Comparison of ENCODE assay signal across 8 mouse cellular contexts in genomic region chr2:167544456-167544855, GRCm38 (mm10). TPM values are rescaled to one million over a fixed set of nuclear protein-coding genes. Genes with fewer than 3 reads are reported as not detected.
DNase-seq lines count a peak whose midpoint lies in the region; ATAC-seq lines count a peak whose summit lies in the region.

No protein-coding gene starts in this region.

- no peak overlapping the region for H3K4me2 ChIP-seq in forebrain, embryonic 12.5 days
- H3K4me2 ChIP-seq in forebrain, embryonic 15.5 days (replicated peaks): no peak overlapping the region
- H3K4me2 ChIP-seq in lung, embryonic 16.5 days (ENCODE audit: low read depth, low read length): no peak overlapping the region
- no peak overlapping the region for H3K4me2 ChIP-seq in neural tube, embryonic 14.5 days (ENCODE audit: low read depth, low read length)

- no peaks in the 10 kb centered on the region for H3K9me3 ChIP-seq in forebrain, embryonic 12.5 days
- no peaks in the 10 kb centered on the region for H3K9me3 ChIP-seq in forebrain, embryonic 15.5 days
- H3K9me3 ChIP-seq in lung, embryonic 16.5 days (ENCODE audit: control insufficient read depth, low read length): no peaks in the 10 kb centered on the region
- H3K9me3 ChIP-seq in neural tube, embryonic 14.5 days (ENCODE audit: control insufficient read depth, low read length): no peaks in the 10 kb centered on the region

- WGBS in forebrain, embryonic 12.5 days: 66% methylated on average over 5 of the region's 5 CpGs
- WGBS in forebrain, embryonic 15.5 days: 61% methylated on average over 5 of the region's 5 CpGs
- WGBS in lung, embryonic 16.5 days: 30% methylated on average over 5 of the region's 5 CpGs
- WGBS in neural tube, embryonic 14.5 days: 46% methylated on average over 5 of the region's 5 CpGs

- H3K9ac ChIP-seq in forebrain, embryonic 12.5 days: no peak overlapping the region
- no peak overlapping the region for H3K9ac ChIP-seq in forebrain, embryonic 15.5 days (replicated peaks)
- H3K9ac ChIP-seq in lung, embryonic 16.5 days (ENCODE audit: low read length): peak overlapping the region; percentile 16; the same call in 1 of the 2 replicates
- no peak overlapping the region for H3K9ac ChIP-seq in neural tube, embryonic 14.5 days (replicated peaks; ENCODE audit: low read depth, low read length)

- intact Hi-C loops in left cerebral cortex, postnatal 10 days (cut with DNase I): loop anchor here (5.0 kb wide), 1 partner anchor 43 kb away; no protein-coding TSS in a partner anchor

- no peak for DNase-seq in lung, postnatal 36 days
- DNase-seq in kidney, postnatal 4 days: peak; percentile 73 to 78
- DNase-seq in spleen, postnatal 36 days (ENCODE audit: low spot score in 2 of 2): no peak
- DNase-seq in left cerebral cortex, postnatal 10 days (ENCODE audit: extremely low spot score in 1 of 2, low spot score in 2 of 2): no peak

- no peaks in the 10 kb centered on the region for H3K36me3 ChIP-seq in forebrain, embryonic 12.5 days (replicated peaks)
- no peaks in the 10 kb centered on the region for H3K36me3 ChIP-seq in forebrain, embryonic 15.5 days
- peaks cover 6% of the 10 kb centered on the region for H3K36me3 ChIP-seq in lung, embryonic 16.5 days (ENCODE audit: control insufficient read depth, insufficient read depth, low read length)
- H3K36me3 ChIP-seq in neural tube, embryonic 14.5 days (ENCODE audit: control insufficient read depth, insufficient read depth, low read length): no peaks in the 10 kb centered on the region

- no peak overlapping the region for H3K4me3 ChIP-seq in forebrain, embryonic 12.5 days (replicated peaks)
- no peak overlapping the region for H3K4me3 ChIP-seq in forebrain, embryonic 15.5 days
- H3K4me3 ChIP-seq in lung, embryonic 16.5 days (ENCODE audit: low read length): no peak overlapping the region
- H3K4me3 ChIP-seq in neural tube, embryonic 14.5 days (ENCODE audit: low read depth, low read length): no peak overlapping the region

- no peak for ATAC-seq in forebrain, embryonic 12.5 days (ENCODE audit: low FRiP score)
- ATAC-seq in forebrain, embryonic 15.5 days (replicated peaks): no peak
- peak; percentile 34 for ATAC-seq in lung, embryonic 16.5 days (ENCODE audit: low read depth)
- no peak for ATAC-seq in neural tube, embryonic 14.5 days (ENCODE audit: low read depth)

- H3K27ac ChIP-seq in forebrain, embryonic 12.5 days: 0 out of 2 replicates have a peak overlapping the region, but pooled peaks have one; percentile 62
- H3K27ac ChIP-seq in forebrain, embryonic 15.5 days (replicated peaks): no peak overlapping the region
- peak overlapping the region; percentile 96 for H3K27ac ChIP-seq in lung, embryonic 16.5 days (ENCODE audit: low read length)
- peak overlapping the region; percentile 4; the same call in 1 of the 2 replicates for H3K27ac ChIP-seq in neural tube, embryonic 14.5 days (ENCODE audit: low read depth, low read length)

- H3K27me3 ChIP-seq in forebrain, embryonic 12.5 days: peaks cover 30% of the 10 kb centered on the region
- peaks cover 11% of the 10 kb centered on the region; the same call in 1 of the 2 replicates for H3K27me3 ChIP-seq in forebrain, embryonic 15.5 days
- no peaks in the 10 kb centered on the region for H3K27me3 ChIP-seq in lung, embryonic 16.5 days (ENCODE audit: control insufficient read depth, insufficient read depth, low read depth, low read length)
- no peaks in the 10 kb centered on the region for H3K27me3 ChIP-seq in neural tube, embryonic 14.5 days (ENCODE audit: control insufficient read depth, insufficient read depth, low read length)

- H3K4me1 ChIP-seq in forebrain, embryonic 12.5 days: peaks cover 37% of the 10 kb centered on the region
- no peaks in the 10 kb centered on the region for H3K4me1 ChIP-seq in forebrain, embryonic 15.5 days
- peaks cover 42% of the 10 kb centered on the region for H3K4me1 ChIP-seq in lung, embryonic 16.5 days (replicated peaks; ENCODE audit: control insufficient read depth, insufficient read depth, low read length)
- H3K4me1 ChIP-seq in neural tube, embryonic 14.5 days (ENCODE audit: control insufficient read depth, insufficient read depth, low read length): peaks cover 9% of the 10 kb centered on the region; the same call in 1 of the 2 replicates

RNA-seq across cellular contexts. Expression of gene Snai1, which starts 6.5 kb away (rescaled TPM):
- polyA plus RNA-seq in forebrain, embryonic 12.5 days (2016; fragmentation: Nextera tagmentation; extraction: Ambion mirVana): 11.8 and 14.6 TPM in 2 replicates
- polyA plus RNA-seq in forebrain, embryonic 15.5 days (2015; fragmentation: Nextera tagmentation; extraction: Ambion mirVana): 2.1 and 2.7 TPM in 2 replicates
- 120 and 130 TPM in 2 replicates for polyA plus RNA-seq in lung, embryonic 16.5 days (2015; fragmentation: Nextera tagmentation; extraction: Ambion mirVana)
- 0.66 and 6.5 TPM in 2 replicates for polyA plus RNA-seq in neural tube, embryonic 14.5 days (2014; fragmentation: Nextera tagmentation; extraction: Ambion mirVana)
- 1 to 10 TPM in 1 of 2 experiments, under 1 TPM in 1; 0.47 to 1.6 TPM for total RNA-seq in left cerebral cortex, postnatal 10 days (2021)

RNA-seq across cellular contexts. Expression of gene Spata2, which starts 51.8 kb away (rescaled TPM):
- polyA plus RNA-seq in forebrain, embryonic 12.5 days (2016; fragmentation: Nextera tagmentation; extraction: Ambion mirVana): 19.6 and 23.0 TPM in 2 replicates
- polyA plus RNA-seq in forebrain, embryonic 15.5 days (2015; fragmentation: Nextera tagmentation; extraction: Ambion mirVana): 32.1 and 32.6 TPM in 2 replicates
- 14.8 and 16.2 TPM in 2 replicates for polyA plus RNA-seq in lung, embryonic 16.5 days (2015; fragmentation: Nextera tagmentation; extraction: Ambion mirVana)
- 24.8 and 28.2 TPM in 2 replicates for polyA plus RNA-seq in neural tube, embryonic 14.5 days (2014; fragmentation: Nextera tagmentation; extraction: Ambion mirVana)
- total RNA-seq in left cerebral cortex, postnatal 10 days (2021): 10 to 100 TPM; 68.2 to 69.8 TPM

RNA-seq across cellular contexts. Expression of gene Rnf114, which starts 52.0 kb away (rescaled TPM):
- 126 and 129 TPM in 2 replicates for polyA plus RNA-seq in forebrain, embryonic 12.5 days (2016; fragmentation: Nextera tagmentation; extraction: Ambion mirVana)
- polyA plus RNA-seq in forebrain, embryonic 15.5 days (2015; fragmentation: Nextera tagmentation; extraction: Ambion mirVana): 132 TPM in 2 replicates
- 101 and 113 TPM in 2 replicates for polyA plus RNA-seq in lung, embryonic 16.5 days (2015; fragmentation: Nextera tagmentation; extraction: Ambion mirVana)
- 111 and 118 TPM in 2 replicates for polyA plus RNA-seq in neural tube, embryonic 14.5 days (2014; fragmentation: Nextera tagmentation; extraction: Ambion mirVana)
- 10 to 100 TPM; 31.5 to 34.3 TPM for total RNA-seq in left cerebral cortex, postnatal 10 days (2021)

Comparison
In these comparisons a context has a peak if more than half of its experiments do, and no peak if none do; other contexts are left out.
1. DNase-seq: peak in kidney, postnatal 4 days (2 of 2); none in lung, postnatal 36 days (single experiment), spleen, postnatal 36 days (0 of 2) and left cerebral cortex, postnatal 10 days (0 of 2).